Mouse (Mus musculus): ENCODE data around the gene Itga9. TPM values are rescaled to one million over a fixed set of nuclear protein-coding genes. Genes with fewer than 3 reads are reported as not detected.
A peak's percentile ranks its signal among the peaks of the same experiment; 100 is the strongest.

Itga9 gene
- polyA plus RNA-seq, 1 experiment: 2.3 TPM

- Histone ChIP-seq H3K4me3 (ENCODE audit: insufficient read depth, low read depth, low read length) (no peak overlapping the region), H3K4me1 (ENCODE audit: control insufficient read depth, insufficient read depth, insufficient read length, low read length) (peaks cover 8% of the 10 kb centered on the region; the same call in 1 of the 2 replicates), H3K27ac (replicated peaks; ENCODE audit: low read depth, low read length) (no peak overlapping the region)
Observed at GRCm38 (mm10) chr9:118730172-118730571, 123.7 kb downstream of the Itga9 start.

- Histone ChIP-seq H3K4me1 (ENCODE audit: control insufficient read depth, insufficient read depth, insufficient read length, low read length) (peaks cover 8% of the 10 kb centered on the region; the same call in 1 of the 2 replicates), H3K27ac (replicated peaks; ENCODE audit: low read depth, low read length) (no peak overlapping the region), H3K4me3 (ENCODE audit: insufficient read depth, low read depth, low read length) (no peak overlapping the region)
Observed at GRCm38 (mm10) chr9:118730871-118731390, 124.4 kb downstream of the Itga9 start.

- Histone ChIP-seq H3K27ac (replicated peaks; ENCODE audit: low read depth, low read length) (no peak overlapping the region), H3K4me3 (ENCODE audit: insufficient read depth, low read depth, low read length) (no peak overlapping the region), H3K4me1 (ENCODE audit: control insufficient read depth, insufficient read depth, insufficient read length, low read length) (peaks cover 8% of the 10 kb centered on the region; the same call in 1 of the 2 replicates)
Observed at GRCm38 (mm10) chr9:118731650-118732049, 125.2 kb downstream of the Itga9 start.

GRCm38 (mm10) chr9:118733601-118734000 is 127.1 kb downstream of the Itga9 start:
- H3K4me1 ChIP-seq (ENCODE audit: control insufficient read depth, insufficient read depth, insufficient read length, low read length): peaks cover 13% of the 10 kb centered on the region
- H3K27ac ChIP-seq (replicated peaks; ENCODE audit: low read depth, low read length): no peak overlapping the region
- no peak overlapping the region for H3K4me3 ChIP-seq (ENCODE audit: insufficient read depth, low read depth, low read length)

GRCm38 (mm10) chr9:118737124-118737523 is 130.6 kb downstream of the Itga9 start:
- Histone ChIP-seq H3K4me3 (ENCODE audit: insufficient read depth, low read depth, low read length) (no peak overlapping the region), H3K27ac (replicated peaks; ENCODE audit: low read depth, low read length) (no peak overlapping the region), H3K4me1 (ENCODE audit: control insufficient read depth, insufficient read depth, insufficient read length, low read length) (peaks cover 19% of the 10 kb centered on the region)

GRCm38 (mm10) chr9:118737601-118738137 is 131.2 kb downstream of the Itga9 start:
- Histone ChIP-seq H3K27ac (replicated peaks; ENCODE audit: low read depth, low read length) (peak overlapping the region; percentile 87), H3K4me1 (ENCODE audit: control insufficient read depth, insufficient read depth, insufficient read length, low read length) (peaks cover 19% of the 10 kb centered on the region), H3K4me3 (ENCODE audit: insufficient read depth, low read depth, low read length) (no peak overlapping the region; the same call in 1 of the 2 replicates)

GRCm38 (mm10) chr9:118738311-118738710 is 131.8 kb downstream of the Itga9 start:
- Histone ChIP-seq H3K4me1 (ENCODE audit: control insufficient read depth, insufficient read depth, insufficient read length, low read length) (peaks cover 15% of the 10 kb centered on the region), H3K27ac (replicated peaks; ENCODE audit: low read depth, low read length) (peak overlapping the region; percentile 16)

GRCm38 (mm10) chr9:118739071-118739470 is 132.6 kb downstream of the Itga9 start:
- Histone ChIP-seq H3K4me1 (ENCODE audit: control insufficient read depth, insufficient read depth, insufficient read length, low read length) (peaks cover 15% of the 10 kb centered on the region), H3K4me3 (ENCODE audit: insufficient read depth, low read depth, low read length) (no peak overlapping the region), H3K27ac (replicated peaks; ENCODE audit: low read depth, low read length) (no peak overlapping the region)

More at GRCm38 (mm10) chr9:118738311-118738710, 131.8 kb downstream of the Itga9 start:
- H3K4me3 ChIP-seq (ENCODE audit: insufficient read depth, low read depth, low read length): no peak overlapping the region

GRCm38 (mm10) chr9:118739659-118740058 is 133.2 kb downstream of the Itga9 start:
- Histone ChIP-seq H3K27ac (replicated peaks; ENCODE audit: low read depth, low read length) (0 out of 2 replicates have a peak overlapping the region, but pooled peaks have one; percentile 38), H3K4me3 (ENCODE audit: insufficient read depth, low read depth, low read length) (no peak overlapping the region), H3K4me1 (ENCODE audit: control insufficient read depth, insufficient read depth, insufficient read length, low read length) (peaks cover 15% of the 10 kb centered on the region)

GRCm38 (mm10) chr9:118741268-118741667 is 134.8 kb downstream of the Itga9 start:
- H3K4me1 ChIP-seq (ENCODE audit: control insufficient read depth, insufficient read depth, insufficient read length, low read length): peaks cover 15% of the 10 kb centered on the region
- no peak overlapping the region for H3K4me3 ChIP-seq (ENCODE audit: insufficient read depth, low read depth, low read length)
- no peak overlapping the region for H3K27ac ChIP-seq (replicated peaks; ENCODE audit: low read depth, low read length)

- no peak overlapping the region for H3K27ac ChIP-seq (replicated peaks; ENCODE audit: low read depth, low read length)
- no peaks in the 10 kb centered on the region; the same call in 1 of the 2 replicates for H3K4me1 ChIP-seq (ENCODE audit: control insufficient read depth, insufficient read depth, insufficient read length, low read length)
- no peak overlapping the region for H3K4me3 ChIP-seq (ENCODE audit: insufficient read depth, low read depth, low read length)
Observed at GRCm38 (mm10) chr9:118749335-118749949, 143.0 kb downstream of the Itga9 start.

GRCm38 (mm10) chr9:118750828-118751227 is 144.3 kb downstream of the Itga9 start:
- H3K4me3 ChIP-seq (ENCODE audit: insufficient read depth, low read depth, low read length): no peak overlapping the region
- H3K4me1 ChIP-seq (ENCODE audit: control insufficient read depth, insufficient read depth, insufficient read length, low read length): no peaks in the 10 kb centered on the region; the same call in 1 of the 2 replicates
- H3K27ac ChIP-seq (replicated peaks; ENCODE audit: low read depth, low read length): no peak overlapping the region

- no peak overlapping the region for H3K27ac ChIP-seq (replicated peaks; ENCODE audit: low read depth, low read length)
Observed at GRCm38 (mm10) chr9:118752376-118752775, 145.9 kb downstream of the Itga9 start.

GRCm38 (mm10) chr9:118759462-118759861 is 153.0 kb downstream of the Itga9 start:
- H3K4me3 ChIP-seq (ENCODE audit: insufficient read depth, low read depth, low read length): no peak overlapping the region
- H3K4me1 ChIP-seq (ENCODE audit: control insufficient read depth, insufficient read depth, insufficient read length, low read length): peaks cover 6% of the 10 kb centered on the region; the same call in 1 of the 2 replicates
- H3K27ac ChIP-seq (replicated peaks; ENCODE audit: low read depth, low read length): no peak overlapping the region

More at GRCm38 (mm10) chr9:118752376-118752775, 145.9 kb downstream of the Itga9 start:
- Histone ChIP-seq H3K4me1 (ENCODE audit: control insufficient read depth, insufficient read depth, insufficient read length, low read length) (no peaks in the 10 kb centered on the region; the same call in 1 of the 2 replicates), H3K4me3 (ENCODE audit: insufficient read depth, low read depth, low read length) (no peak overlapping the region)

- Histone ChIP-seq H3K27ac (replicated peaks; ENCODE audit: low read depth, low read length) (no peak overlapping the region), H3K4me1 (ENCODE audit: control insufficient read depth, insufficient read depth, insufficient read length, low read length) (peaks cover 9% of the 10 kb centered on the region; the same call in 1 of the 2 replicates), H3K4me3 (ENCODE audit: insufficient read depth, low read depth, low read length) (no peak overlapping the region)
Observed at GRCm38 (mm10) chr9:118761953-118762590, 155.6 kb downstream of the Itga9 start.
